Mouse (Mus musculus) stomach, embryonic 15.5 days (tissue): ENCODE data around the gene Pcdh18. TPM values are rescaled to one million over a fixed set of nuclear protein-coding genes. Genes with fewer than 3 reads are reported as not detected.

Experiments
- ATAC-seq: fragments of 200-750 bp; cut with Nextera tagmentation; 2 replicates; pipeline ENCODE4 v1.8.0; 2017; ENCODE audit warnings: low read depth, moderate number of reproducible peaks, moderate TSS enrichment; ENCODE audit not compliant: insufficient read depth, low FRiP score
- H3K27ac ChIP-seq: fragments of 300-500 bp; sonication (generic); 2 replicates; pipeline ENCODE4 v1.5.1; 2015; ENCODE audit warnings: mild to moderate bottlenecking, inconsistent platforms
- H3K27me3 ChIP-seq: fragments of 300-500 bp; sonication (generic); replicated peaks from 2 replicates; pipeline ENCODE4 v1.6.1; 2015; ENCODE audit warnings: inconsistent platforms
- H3K36me3 ChIP-seq: fragments of 300-500 bp; sonication (generic); 2 replicates; pipeline ENCODE4 v1.6.1; 2015; ENCODE audit warnings: inconsistent platforms
- H3K4me1 ChIP-seq: fragments of 300-500 bp; sonication (generic); 2 replicates; pipeline ENCODE4 v1.6.1; 2015; ENCODE audit warnings: inconsistent platforms
- H3K4me2 ChIP-seq: fragments of 300-500 bp; sonication (generic); 2 replicates; pipeline ENCODE4 v1.6.1; 2015; ENCODE audit warnings: mild to moderate bottlenecking, inconsistent platforms
- H3K4me3 ChIP-seq: fragments of 300-500 bp; sonication (generic); replicated peaks from 2 replicates; pipeline ENCODE4 v1.5.1; 2015; ENCODE audit warnings: inconsistent platforms
- H3K9ac ChIP-seq: fragments of 300-500 bp; sonication (generic); 2 replicates; pipeline ENCODE4 v1.6.1; 2015; ENCODE audit warnings: inconsistent platforms
- H3K9me3 ChIP-seq: fragments of 300-500 bp; sonication (generic); 2 replicates; pipeline ENCODE4 v1.6.1; 2016; ENCODE audit warnings: inconsistent platforms
- WGBS: fragments of 180-500 bp; shearing (Covaris S2); methylation state at CpG from one replicate; pipeline ENCODE4 v1.1.7; 2015; 5-methylcytosine and 5-hydroxymethylcytosine counted together
- polyA plus RNA-seq: library from polyadenylated mRNA; unstranded; fragments of >200 nt; fragmentation: Nextera tagmentation; extraction: Ambion mirVana; gene quantifications from 2 replicates; pipeline ENCODE4 v1.2.1, GENCODE M21; 2015

The Pcdh18 gene
- 52.8 and 61.0 TPM in 2 replicates for polyA plus RNA-seq

DNA sequence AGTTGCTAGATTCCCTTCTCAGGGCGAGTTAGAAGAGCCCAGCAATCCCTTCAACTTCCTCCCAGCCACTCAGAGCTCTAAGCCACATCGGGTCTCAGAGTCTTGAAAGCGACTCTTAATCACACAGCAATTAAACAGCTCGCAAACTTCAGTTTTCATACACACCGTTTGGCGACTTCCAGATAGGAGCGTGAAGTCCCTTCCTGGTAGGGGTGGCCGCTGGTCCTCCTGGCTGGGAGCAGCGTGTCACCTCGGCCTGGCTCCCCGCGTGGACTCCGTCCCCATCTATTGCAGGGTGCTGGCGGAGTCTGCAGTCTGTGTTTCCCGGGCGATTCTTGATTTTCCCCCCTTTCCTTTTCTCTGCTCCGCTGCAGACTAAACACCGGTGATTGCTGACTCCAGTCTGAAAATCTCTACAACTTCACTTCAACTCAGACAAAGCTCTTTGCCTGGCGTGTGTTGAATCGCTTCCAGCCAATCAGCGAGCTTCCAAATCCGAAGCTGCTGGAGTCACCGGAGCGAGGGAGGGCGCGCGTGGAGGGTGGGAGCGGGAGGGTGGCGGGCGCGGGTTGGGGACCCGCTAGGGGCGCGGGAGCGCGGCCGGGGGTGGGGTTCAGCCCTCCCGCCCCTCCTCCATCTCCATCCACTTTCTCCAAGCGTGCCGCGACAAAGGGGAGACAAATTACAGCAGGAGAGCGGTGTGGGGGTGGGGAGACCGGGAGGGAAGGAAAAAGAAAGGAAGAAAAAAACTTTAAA is at the start of gene Pcdh18:
Pcdh18 (minus strand) TSS at position 456 of the 756 bp plus-strand sequence.
- no peaks in the 10 kb centered on the region for H3K9me3 ChIP-seq
- H3K4me2 ChIP-seq: peak within 1 kb of the TSS; percentile 66
- peak within 1 kb of the TSS; percentile 70 for H3K4me3 ChIP-seq
- ATAC-seq: peak; percentile 86
- H3K27me3 ChIP-seq: no peaks in the 10 kb centered on the region
- H3K36me3 ChIP-seq: no peaks in the 10 kb centered on the region
- peak within 1 kb of the TSS; percentile 98 for H3K27ac ChIP-seq
- 0 out of 2 replicates have a peak, but pooled peaks cover 3% of the 10 kb centered on the region for H3K4me1 ChIP-seq
- WGBS: under 1% methylated on average over 43 of the region's 43 CpGs
- peak within 1 kb of the TSS; percentile 63 for H3K9ac ChIP-seq

GRCm38 (mm10) chr3:49806823-49807222 is 49.7 kb upstream of the Pcdh18 start:
- Histone ChIP-seq H3K9me3 (no peaks in the 10 kb centered on the region), H3K27me3 (no peaks in the 10 kb centered on the region), H3K36me3 (no peaks in the 10 kb centered on the region), H3K4me1 (0 out of 2 replicates have a peak, but pooled peaks cover 4% of the 10 kb centered on the region), H3K9ac (no peak overlapping the region), H3K4me3 (no peak overlapping the region), H3K4me2 (no peak overlapping the region), H3K27ac (no peak overlapping the region)
- ATAC-seq: no peak
- WGBS: 26% methylated on average over 2 of the region's 2 CpGs

GRCm38 (mm10) chr3:49805511-49805910 is 48.4 kb upstream of the Pcdh18 start:
- Histone ChIP-seq H3K9ac (no peak overlapping the region), H3K4me2 (no peak overlapping the region), H3K4me1 (0 out of 2 replicates have a peak, but pooled peaks cover 4% of the 10 kb centered on the region), H3K27me3 (no peaks in the 10 kb centered on the region), H3K9me3 (no peaks in the 10 kb centered on the region), H3K4me3 (no peak overlapping the region), H3K36me3 (no peaks in the 10 kb centered on the region), H3K27ac (no peak overlapping the region)
- ATAC-seq: no peak
- WGBS: 90% methylated on average over 1 of the region's 1 CpGs

- no peaks in the 10 kb centered on the region for H3K9me3 ChIP-seq
- no peak overlapping the region for H3K4me3 ChIP-seq
- no peaks in the 10 kb centered on the region for H3K27me3 ChIP-seq
- no peak for ATAC-seq
- WGBS: 51% methylated on average over 2 of the region's 2 CpGs
- H3K36me3 ChIP-seq: no peaks in the 10 kb centered on the region
- no peaks in the 10 kb centered on the region for H3K4me1 ChIP-seq
- H3K4me2 ChIP-seq: no peak overlapping the region
- H3K9ac ChIP-seq: no peak overlapping the region
- H3K27ac ChIP-seq: no peak overlapping the region
Measured at GRCm38 (mm10) chr3:49788296-49788695, 31.2 kb upstream of the Pcdh18 start.

- Histone ChIP-seq H3K27ac (no peak overlapping the region), H3K27me3 (no peaks in the 10 kb centered on the region), H3K36me3 (no peaks in the 10 kb centered on the region), H3K9me3 (no peaks in the 10 kb centered on the region), H3K4me3 (no peak overlapping the region), H3K4me2 (no peak overlapping the region), H3K4me1 (no peaks in the 10 kb centered on the region), H3K9ac (no peak overlapping the region)
- ATAC-seq: no peak
- WGBS: 79% methylated on average over 4 of the region's 4 CpGs
Measured at GRCm38 (mm10) chr3:49787719-49788118, 30.6 kb upstream of the Pcdh18 start.

- 55% methylated on average over 3 of the region's 3 CpGs for WGBS
Measured at GRCm38 (mm10) chr3:49768992-49769738, 12.0 kb upstream of the Pcdh18 start.

GRCm38 (mm10) chr3:49762711-49763110 is 5.6 kb upstream of the Pcdh18 start:
- 81% methylated on average over 5 of the region's 5 CpGs for WGBS
- Histone ChIP-seq H3K4me3 (no peak overlapping the region), H3K9me3 (no peaks in the 10 kb centered on the region), H3K36me3 (no peaks in the 10 kb centered on the region), H3K4me1 (no peaks in the 10 kb centered on the region), H3K27me3 (no peaks in the 10 kb centered on the region), H3K4me2 (no peak overlapping the region), H3K9ac (no peak overlapping the region), H3K27ac (no peak overlapping the region)
- ATAC-seq: no peak

More at GRCm38 (mm10) chr3:49768992-49769738, 12.0 kb upstream of the Pcdh18 start:
- H3K9ac ChIP-seq: no peak overlapping the region
- H3K27ac ChIP-seq: no peak overlapping the region
- H3K27me3 ChIP-seq: no peaks in the 10 kb centered on the region
- no peak for ATAC-seq
- no peak overlapping the region for H3K4me2 ChIP-seq
- H3K4me1 ChIP-seq: no peaks in the 10 kb centered on the region
- H3K36me3 ChIP-seq: no peaks in the 10 kb centered on the region
- H3K9me3 ChIP-seq: no peaks in the 10 kb centered on the region
- no peak overlapping the region for H3K4me3 ChIP-seq

DNA sequence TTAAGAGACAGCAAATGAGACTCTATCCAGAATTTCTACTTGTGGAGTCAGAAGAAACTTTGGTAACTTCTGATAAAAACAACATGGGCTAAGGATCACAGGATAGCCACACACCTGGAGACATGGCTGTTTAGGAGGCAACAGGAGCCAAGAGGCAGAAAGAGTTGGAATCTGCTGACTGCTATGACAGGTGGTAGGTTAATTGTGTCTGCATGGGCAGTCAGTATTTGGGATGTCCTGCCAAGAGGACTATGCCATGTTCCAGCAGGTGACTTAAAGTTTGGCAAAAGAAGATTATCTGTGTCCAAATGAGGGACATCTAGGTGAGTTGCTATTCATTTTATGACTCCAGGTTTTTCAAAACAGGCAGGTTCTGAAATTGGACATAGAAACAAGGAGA is 4.8 kb upstream of the Pcdh18 start:
- no peaks in the 10 kb centered on the region for H3K4me1 ChIP-seq
- no peaks in the 10 kb centered on the region for H3K27me3 ChIP-seq
- ATAC-seq: no peak
- H3K9ac ChIP-seq: no peak overlapping the region
- no peak overlapping the region for H3K27ac ChIP-seq
- no peak overlapping the region for H3K4me2 ChIP-seq
- no peaks in the 10 kb centered on the region for H3K9me3 ChIP-seq
- H3K4me3 ChIP-seq: no peak overlapping the region
- H3K36me3 ChIP-seq: no peaks in the 10 kb centered on the region

- no peaks in the 10 kb centered on the region for H3K27me3 ChIP-seq
- 0% methylated on average over 6 of the region's 6 CpGs for WGBS
- H3K27ac ChIP-seq: peak overlapping the region; percentile 98
- H3K9ac ChIP-seq: 0 out of 2 replicates have a peak overlapping the region, but pooled peaks have one; percentile 6
- no peaks in the 10 kb centered on the region for H3K9me3 ChIP-seq
- H3K4me2 ChIP-seq: peak overlapping the region; percentile 66
- H3K4me3 ChIP-seq: peak overlapping the region; percentile 70
- H3K36me3 ChIP-seq: no peaks in the 10 kb centered on the region
- no peak for ATAC-seq
- no peaks in the 10 kb centered on the region for H3K4me1 ChIP-seq
Measured at GRCm38 (mm10) chr3:49757626-49758019, 498 bp upstream of the Pcdh18 start.

- no peaks in the 10 kb centered on the region; the same call in 1 of the 2 replicates for H3K36me3 ChIP-seq
- peak overlapping the region; percentile 66 for H3K4me2 ChIP-seq
- ATAC-seq: no peak
- H3K27ac ChIP-seq: peak overlapping the region; percentile 98
- WGBS: 2% methylated on average over 36 of the region's 36 CpGs
- H3K4me3 ChIP-seq: peak overlapping the region; percentile 70
- peak overlapping the region; percentile 63; the same call in 1 of the 2 replicates for H3K9ac ChIP-seq
- no peaks in the 10 kb centered on the region for H3K27me3 ChIP-seq
- H3K9me3 ChIP-seq: no peaks in the 10 kb centered on the region
- H3K4me1 ChIP-seq: 0 out of 2 replicates have a peak, but pooled peaks cover 6% of the 10 kb centered on the region
Measured at GRCm38 (mm10) chr3:49755986-49756845, 909 bp downstream of the Pcdh18 start.

DNA sequence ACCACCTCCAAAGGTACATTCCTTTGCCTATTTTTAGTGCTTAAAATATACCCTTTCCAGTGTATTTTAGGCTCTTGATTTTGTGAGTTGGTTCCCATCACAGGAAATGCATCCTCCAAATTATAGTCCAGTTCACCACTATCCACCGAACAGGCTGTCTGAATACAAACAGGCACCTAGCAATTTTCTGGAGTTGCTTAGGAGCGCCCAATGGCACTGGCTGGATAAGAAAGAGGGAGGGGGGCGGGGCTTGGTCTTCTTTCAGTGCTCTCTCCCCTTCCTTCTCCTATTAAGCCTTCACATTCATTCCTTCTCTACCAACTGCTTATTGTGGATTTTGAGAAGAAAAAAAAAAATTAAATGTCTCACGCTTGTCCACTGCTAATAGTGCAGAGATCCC is 4.4 kb downstream of the Pcdh18 start:
- Histone ChIP-seq H3K4me3 (peak overlapping the region; percentile 70), H3K27ac (no peak overlapping the region), H3K27me3 (no peaks in the 10 kb centered on the region), H3K36me3 (peaks cover 14% of the 10 kb centered on the region; the same call in 1 of the 2 replicates), H3K4me1 (peaks cover 6% of the 10 kb centered on the region; the same call in 1 of the 2 replicates), H3K9ac (peak overlapping the region; percentile 10; the same call in 1 of the 2 replicates), H3K4me2 (peak overlapping the region; percentile 66), H3K9me3 (no peaks in the 10 kb centered on the region)
- no peak for ATAC-seq
- 57% methylated on average over 4 of the region's 4 CpGs for WGBS
